Mouse (Mus musculus) intestine, postnatal 0 days (tissue): ENCODE results near the gene Unc93b1. TPM values are rescaled to one million over a fixed set of nuclear protein-coding genes. Genes with fewer than 3 reads are reported as not detected.

Experiments used
- ATAC-seq: fragments of 200-750 bp; cut with Nextera tagmentation; 2 replicates; pipeline ENCODE4 v1.8.0; 2017; ENCODE audit warnings: mild to moderate bottlenecking, moderate TSS enrichment, moderate library complexity
- H3K27ac ChIP-seq: fragments of 300-500 bp; sonication (generic); 2 replicates; pipeline ENCODE4 v1.5.1; 2014; ENCODE audit warnings: mild to moderate bottlenecking, low read depth, low read length, moderate library complexity
- H3K27me3 ChIP-seq: fragments of 300-500 bp; sonication (generic); replicated peaks from 2 replicates; pipeline ENCODE4 v1.6.1; 2014; ENCODE audit warnings: low read length, mixed read lengths; ENCODE audit not compliant: control insufficient read depth, insufficient read depth
- H3K36me3 ChIP-seq: fragments of 300-500 bp; sonication (generic); 2 replicates; pipeline ENCODE4 v1.6.1; 2014; ENCODE audit warnings: mild to moderate bottlenecking, moderate library complexity; ENCODE audit not compliant: control insufficient read depth, insufficient read depth
- H3K4me1 ChIP-seq: fragments of 300-500 bp; sonication (generic); replicated peaks from 2 replicates; pipeline ENCODE4 v1.6.1; 2014; ENCODE audit warnings: antibody characterized with exemption, low read length, mixed read lengths; ENCODE audit not compliant: control insufficient read depth, insufficient read depth
- H3K4me2 ChIP-seq: fragments of 300-500 bp; sonication (generic); replicated peaks from 2 replicates; pipeline ENCODE4 v1.6.1; 2014; ENCODE audit warnings: low read depth, mild to moderate bottlenecking, moderate library complexity
- H3K4me3 ChIP-seq: fragments of 300-500 bp; sonication (generic); 2 replicates; pipeline ENCODE4 v1.5.1; 2014; ENCODE audit warnings: low read depth, low read length
- H3K9ac ChIP-seq: fragments of 300-500 bp; sonication (generic); 2 replicates; pipeline ENCODE4 v1.6.1; 2014; ENCODE audit warnings: mild to moderate bottlenecking, low read depth, low read length
- H3K9me3 ChIP-seq: fragments of 300-500 bp; sonication (generic); 2 replicates; pipeline ENCODE4 v1.6.1; 2016; ENCODE audit warnings: mixed run types; ENCODE audit not compliant: control insufficient read depth
- CTCF ChIP-seq: sonication (generic); IDR thresholded peaks from 2 replicates; pipeline ENCODE4 v1.5.1; 2016; ENCODE audit warnings: low read depth, mild to moderate bottlenecking, control low read depth, antibody characterized with exemption, moderate library complexity
- WGBS: fragments of 180-500 bp; shearing (Covaris S2); extraction: QIAGEN DNeasy Blood & Tissue Kit; methylation state at CpG from one replicate; pipeline ENCODE4 v1.1.7; 2014; 5-methylcytosine and 5-hydroxymethylcytosine counted together
- polyA plus RNA-seq: library from polyadenylated mRNA; unstranded; fragments of >200 nt; fragmentation: Nextera tagmentation; extraction: Ambion mirVana; gene quantifications from 2 replicates; pipeline ENCODE4 v1.2.1, GENCODE M21; 2015

The Unc93b1 gene
- polyA plus RNA-seq, 1 experiment from 2014 or later = 28.3 TPM

DNA sequence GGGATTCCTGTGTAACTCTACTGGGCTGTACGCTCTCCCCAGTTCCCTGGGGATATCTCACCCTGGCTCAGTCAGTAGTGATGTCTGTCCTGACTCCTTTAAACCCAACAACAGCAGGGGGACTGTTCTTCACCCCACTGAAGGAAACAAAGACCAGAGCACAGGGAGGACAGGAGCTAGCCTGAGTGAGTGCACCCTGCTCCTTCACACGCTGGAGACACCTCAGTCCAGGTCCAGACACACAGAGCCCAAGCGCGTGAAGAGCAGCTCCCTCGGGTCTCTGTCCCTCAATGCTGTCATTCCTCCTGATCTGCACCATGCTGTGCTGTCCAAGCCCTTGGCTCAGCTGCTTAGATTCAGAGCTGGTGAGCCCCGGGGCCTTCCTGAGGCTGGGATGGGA is 8.3 kb upstream of the Unc93b1 start:
- Histone ChIP-seq H3K27me3 (no peaks in the 10 kb centered on the region), H3K27ac (no peak overlapping the region), H3K9me3 (no peaks in the 10 kb centered on the region), H3K4me3 (no peak overlapping the region), H3K9ac (no peak overlapping the region), H3K4me1 (peaks cover 18% of the 10 kb centered on the region; the same call in 1 of the 2 replicates), H3K36me3 (no peaks in the 10 kb centered on the region; the same call in 1 of the 2 replicates), H3K4me2 (no peak overlapping the region)
- ATAC-seq = no peak
- 65% methylated on average over 6 of the region's 6 CpGs for WGBS
- no peak for TF ChIP-seq CTCF

GRCm38 (mm10) chr19:3927989-3928388 is 7.0 kb upstream of the Unc93b1 start:
- no peak overlapping the region for H3K4me3 ChIP-seq
- no peaks in the 10 kb centered on the region for H3K9me3 ChIP-seq
- H3K9ac ChIP-seq = no peak overlapping the region
- no peaks in the 10 kb centered on the region for H3K27me3 ChIP-seq
- no peak overlapping the region for H3K4me2 ChIP-seq
- H3K36me3 ChIP-seq = no peaks in the 10 kb centered on the region; the same call in 1 of the 2 replicates
- 89% methylated on average over 4 of the region's 4 CpGs for WGBS
- TF ChIP-seq CTCF = no peak
- ATAC-seq = no peak
- no peak overlapping the region for H3K27ac ChIP-seq
- peaks cover 15% of the 10 kb centered on the region; the same call in 1 of the 2 replicates for H3K4me1 ChIP-seq

- TF ChIP-seq CTCF = no peak
- Histone ChIP-seq H3K9ac (no peak overlapping the region), H3K9me3 (no peaks in the 10 kb centered on the region), H3K27ac (0 out of 2 replicates have a peak overlapping the region, but pooled peaks have one; percentile 55), H3K4me3 (no peak overlapping the region), H3K4me1 (peaks cover 15% of the 10 kb centered on the region; the same call in 1 of the 2 replicates), H3K36me3 (no peaks in the 10 kb centered on the region; the same call in 1 of the 2 replicates), H3K4me2 (peak overlapping the region; percentile 51; the same call in 1 of the 2 replicates), H3K27me3 (no peaks in the 10 kb centered on the region)
- ATAC-seq = no peak
- WGBS = 79% methylated on average over 4 of the region's 4 CpGs
These were observed 6.2 kb upstream of the Unc93b1 start for GRCm38 (mm10) chr19:3928779-3929178.

GRCm38 (mm10) chr19:3929211-3929941 is 5.6 kb upstream of the Unc93b1 start, which contains the start of gene Aldh3b1:
TSS of gene Aldh3b1 (minus strand) at chr19:3929808.
- no peak within 1 kb of the TSS for H3K9ac ChIP-seq

DNA sequence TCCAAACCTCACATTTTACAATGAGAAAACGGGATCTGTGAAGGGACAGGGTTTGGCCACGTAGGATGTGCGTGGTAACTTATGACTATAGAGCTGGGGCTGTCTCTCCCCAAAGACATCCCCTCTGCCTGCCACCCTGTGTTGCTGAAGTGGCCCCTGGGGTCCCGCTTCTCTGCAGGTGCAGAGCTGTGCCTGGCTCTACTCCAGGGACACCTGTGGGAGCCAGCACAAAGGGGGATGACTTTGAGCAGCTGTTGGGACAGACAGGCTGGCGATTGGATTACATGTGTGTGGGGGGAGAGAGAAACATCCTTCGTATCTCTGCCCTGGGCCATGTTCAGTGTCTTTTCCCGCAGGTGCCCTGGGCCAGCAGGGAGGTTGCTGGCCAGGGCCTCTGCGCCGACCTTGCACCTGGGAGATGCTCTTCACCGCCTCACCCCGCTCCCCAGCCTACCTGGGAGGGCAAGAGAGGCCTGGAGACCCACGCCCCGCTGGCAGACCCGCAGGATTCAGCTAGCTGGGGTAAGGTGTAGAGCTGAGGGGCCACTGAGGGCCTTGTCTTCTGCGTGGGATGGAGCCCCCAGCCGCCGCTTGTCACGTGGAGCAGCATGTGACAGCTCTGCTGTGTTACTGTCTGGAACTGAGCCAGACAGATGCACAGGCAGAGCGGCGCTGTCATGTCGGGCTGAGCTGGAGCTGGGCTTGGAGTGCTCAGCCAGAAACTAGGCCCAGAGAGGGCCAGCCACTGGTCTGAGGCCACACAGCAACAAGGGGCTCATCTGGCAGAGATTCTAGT is 4.5 kb upstream of the Unc93b1 start:
- H3K4me1 ChIP-seq = peaks cover 15% of the 10 kb centered on the region; the same call in 1 of the 2 replicates
- no peak overlapping the region for H3K9ac ChIP-seq
- no peaks in the 10 kb centered on the region for H3K9me3 ChIP-seq
- 70% methylated on average over 21 of the region's 21 CpGs for WGBS
- no peak for ATAC-seq
- H3K36me3 ChIP-seq = no peaks in the 10 kb centered on the region; the same call in 1 of the 2 replicates
- H3K27ac ChIP-seq = peak overlapping the region; percentile 55; the same call in 1 of the 2 replicates
- no peak overlapping the region for H3K4me2 ChIP-seq
- H3K27me3 ChIP-seq = no peaks in the 10 kb centered on the region
- TF ChIP-seq CTCF = no peak
- H3K4me3 ChIP-seq = no peak overlapping the region

More at GRCm38 (mm10) chr19:3929211-3929941, 5.6 kb upstream of the Unc93b1 start, which contains the start of gene Aldh3b1:
- H3K27me3 ChIP-seq = no peaks in the 10 kb centered on the region
- no peak within 1 kb of the TSS for H3K4me3 ChIP-seq
- peak within 1 kb of the TSS; percentile 51 for H3K4me2 ChIP-seq
- H3K27ac ChIP-seq = peak within 1 kb of the TSS; percentile 55
- peaks cover 15% of the 10 kb centered on the region; the same call in 1 of the 2 replicates for H3K4me1 ChIP-seq
- 30% methylated on average over 12 of the region's 12 CpGs for WGBS
- peak; percentile 65 for ATAC-seq
- H3K9me3 ChIP-seq = no peaks in the 10 kb centered on the region
- H3K36me3 ChIP-seq = no peaks in the 10 kb centered on the region; the same call in 1 of the 2 replicates
- TF ChIP-seq CTCF = no peak

DNA sequence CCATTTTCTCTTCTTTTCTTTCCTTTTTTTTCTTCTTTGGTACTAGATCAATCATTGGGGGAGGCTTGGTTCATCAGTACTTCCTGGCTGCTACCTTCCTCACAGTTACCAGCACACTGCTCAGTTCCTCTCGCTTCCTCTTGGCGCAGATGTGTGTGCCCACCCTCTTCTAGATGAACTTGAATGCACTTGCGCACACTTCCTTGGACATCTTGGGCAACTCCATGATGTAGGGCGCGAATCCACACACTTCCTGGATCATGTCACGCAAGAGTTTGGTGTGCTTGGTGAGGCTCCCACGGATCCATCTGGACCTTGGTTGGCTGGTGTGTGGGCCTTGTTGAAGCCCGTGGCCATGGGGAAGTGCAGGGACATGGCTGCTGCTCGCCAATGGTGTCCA is 3.3 kb upstream of the Unc93b1 start:
- Histone ChIP-seq H3K4me1 (peaks cover 11% of the 10 kb centered on the region; the same call in 1 of the 2 replicates), H3K27me3 (no peaks in the 10 kb centered on the region), H3K4me2 (no peak overlapping the region), H3K9ac (no peak overlapping the region), H3K27ac (no peak overlapping the region), H3K9me3 (no peaks in the 10 kb centered on the region), H3K4me3 (no peak overlapping the region), H3K36me3 (no peaks in the 10 kb centered on the region; the same call in 1 of the 2 replicates)
- TF ChIP-seq CTCF = no peak
- no peak for ATAC-seq
- WGBS = 91% methylated on average over 9 of the region's 9 CpGs
